Mouse (Mus musculus) ES-Bruce4 (cell line): ENCODE data around the gene Man2a2.

Experiments
- CTCF ChIP-seq: IDR thresholded peaks from one replicate; pipeline ENCODE4 v1.8.1; 2011; ENCODE audit warnings: low read depth, low read length
- EP300 ChIP-seq: IDR thresholded peaks from 2 replicates; pipeline ENCODE4 v1.6.1; 2011; ENCODE audit warnings: low read depth, low read length; ENCODE audit not compliant: insufficient read depth
- POLR2A ChIP-seq: IDR thresholded peaks from one replicate; pipeline ENCODE4 v1.8.1; 2011; ENCODE audit warnings: low read length; ENCODE audit not compliant: insufficient read depth

GRCm38 (mm10) chr7:80347670-80348586, 23.2 kb downstream of the Man2a2 start:
- TF ChIP-seq CTCF: no peak
- no peak for TF ChIP-seq POLR2A
- TF ChIP-seq EP300: no peak
